Mouse (Mus musculus) yolk sac, embryonic 10.5 days (tissue): ENCODE results near the gene Zmym2.

Experiments
- DNase-seq: peaks from one replicate; pipeline ENCODE4 v3.0.0-alpha.2; 2017; ENCODE audit warnings: low spot score

Zmym2 gene

DNA sequence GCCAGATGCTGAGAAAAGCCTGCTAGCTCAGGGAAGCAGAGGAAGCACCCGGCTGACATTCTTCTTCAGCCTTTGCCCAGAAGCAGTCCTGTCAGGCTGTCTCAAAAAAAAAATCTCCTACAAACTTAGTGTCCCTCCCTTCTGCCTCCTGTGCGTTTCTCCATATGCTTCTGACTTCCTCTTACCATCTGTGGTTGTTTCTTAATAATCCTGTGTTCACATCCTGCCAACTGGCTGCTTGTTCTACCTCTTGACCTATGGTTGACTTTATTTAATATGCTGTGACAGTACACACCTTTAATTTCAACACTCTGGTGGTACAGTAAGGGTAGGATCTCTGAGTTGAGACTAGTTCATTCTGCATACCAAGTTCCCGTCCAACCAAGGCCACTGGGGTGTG is 32.1 kb downstream of the Zmym2 start:
- no peak for DNase-seq

DNA sequence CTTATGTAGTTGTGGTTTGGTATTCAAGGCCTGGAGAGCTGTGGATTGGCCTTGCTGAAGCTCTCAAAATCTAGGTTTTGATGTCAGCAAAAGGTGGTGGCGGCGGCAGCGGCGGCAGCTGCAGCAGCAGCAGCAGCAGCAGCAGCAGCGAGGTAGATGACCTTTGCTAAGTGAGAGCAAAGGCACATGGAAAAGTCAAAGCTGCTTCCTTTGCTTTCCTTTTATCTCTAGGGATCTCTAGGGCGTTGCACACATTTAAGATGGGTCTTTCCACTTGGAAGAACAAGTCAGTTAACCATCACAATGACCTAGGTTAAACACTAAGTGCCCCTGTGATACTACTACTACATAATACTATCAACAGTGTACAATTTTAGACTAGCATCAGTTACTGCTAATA is 49.0 kb downstream of the Zmym2 start:
- DNase-seq = peak; percentile 5

GRCm38 (mm10) chr14:56939903-56940302 is 53.5 kb downstream of the Zmym2 start:
- no peak for DNase-seq

DNA sequence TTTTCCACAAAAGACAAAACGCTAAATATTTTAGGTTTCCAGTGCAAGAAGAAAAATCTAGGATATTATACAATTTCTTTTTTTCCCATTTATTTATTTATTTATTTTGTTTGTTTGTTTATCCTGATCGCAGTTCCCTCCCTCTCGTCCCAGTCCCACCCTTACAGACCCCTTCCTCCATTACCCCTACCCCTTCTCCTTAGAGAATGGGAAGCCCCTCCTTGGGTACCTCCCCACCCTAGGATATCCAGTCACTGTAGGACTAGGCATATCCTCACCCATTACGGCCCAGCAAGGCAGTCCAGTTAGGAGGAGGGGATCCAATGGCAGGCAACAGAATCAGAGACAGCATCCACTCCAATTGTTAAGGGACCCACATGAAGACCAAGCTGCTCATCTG is 66.5 kb downstream of the Zmym2 start:
- no peak for DNase-seq

- no peak for DNase-seq
These were observed 67.9 kb downstream of the Zmym2 start for GRCm38 (mm10) chr14:56954393-56954792.

DNA sequence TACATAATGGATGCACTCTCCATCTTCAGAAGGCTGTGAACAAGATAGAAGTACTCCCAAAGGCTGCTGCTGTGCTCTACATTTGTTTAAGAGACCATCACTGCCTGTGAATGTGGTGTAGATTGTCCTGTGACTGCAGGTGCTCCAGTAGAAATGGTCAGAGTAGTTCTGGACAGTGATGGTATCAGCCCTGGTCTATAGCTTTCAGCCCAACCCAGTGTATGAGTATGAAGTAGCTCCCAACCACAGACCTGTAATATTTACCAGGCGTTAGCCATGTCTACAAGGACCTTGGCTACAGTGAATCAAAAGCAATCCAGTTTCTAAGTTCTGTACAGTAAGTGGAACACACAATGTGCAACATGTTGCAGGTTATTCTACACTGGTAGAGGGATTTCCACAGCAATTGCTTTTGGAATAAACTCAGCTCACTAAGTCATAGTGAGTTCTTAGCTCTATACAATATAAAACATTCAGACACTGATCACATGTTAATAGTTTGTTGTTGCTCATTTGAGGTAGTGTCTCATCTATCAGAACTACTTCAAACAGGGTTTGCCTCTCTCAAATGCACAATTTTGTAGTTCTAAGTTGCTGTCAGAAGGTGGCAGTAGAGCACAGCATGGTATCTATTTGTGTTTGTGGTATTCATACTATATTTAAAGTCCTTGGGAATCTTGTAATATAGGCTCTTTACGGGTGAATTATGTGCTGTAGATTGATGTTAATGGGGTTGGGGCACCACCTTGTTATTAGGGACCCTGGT is 77.7 kb downstream of the Zmym2 start:
- DNase-seq = peak; percentile 18

GRCm38 (mm10) chr14:56969653-56970052 is 83.2 kb downstream of the Zmym2 start:
- DNase-seq = no peak

DNA sequence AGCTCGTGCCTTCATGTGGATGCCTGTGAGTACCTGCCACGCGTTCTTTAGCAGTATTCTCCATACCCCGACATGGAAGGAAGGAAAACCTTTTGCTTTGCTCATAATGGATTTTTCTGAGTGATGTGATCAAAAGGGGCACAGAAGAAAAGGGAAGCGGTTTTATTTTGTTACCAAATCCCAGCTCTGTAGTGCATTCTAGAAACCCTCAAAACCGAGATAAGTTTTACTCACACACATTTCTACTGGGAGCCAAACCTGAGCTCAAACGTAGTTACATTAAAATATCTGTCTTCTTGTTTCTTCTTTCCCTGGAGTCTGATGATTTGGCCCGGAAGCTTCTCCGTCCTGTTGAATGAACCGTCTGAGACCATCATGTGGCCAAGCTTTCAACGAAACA is 83.7 kb downstream of the Zmym2 start:
- DNase-seq = no peak

DNA sequence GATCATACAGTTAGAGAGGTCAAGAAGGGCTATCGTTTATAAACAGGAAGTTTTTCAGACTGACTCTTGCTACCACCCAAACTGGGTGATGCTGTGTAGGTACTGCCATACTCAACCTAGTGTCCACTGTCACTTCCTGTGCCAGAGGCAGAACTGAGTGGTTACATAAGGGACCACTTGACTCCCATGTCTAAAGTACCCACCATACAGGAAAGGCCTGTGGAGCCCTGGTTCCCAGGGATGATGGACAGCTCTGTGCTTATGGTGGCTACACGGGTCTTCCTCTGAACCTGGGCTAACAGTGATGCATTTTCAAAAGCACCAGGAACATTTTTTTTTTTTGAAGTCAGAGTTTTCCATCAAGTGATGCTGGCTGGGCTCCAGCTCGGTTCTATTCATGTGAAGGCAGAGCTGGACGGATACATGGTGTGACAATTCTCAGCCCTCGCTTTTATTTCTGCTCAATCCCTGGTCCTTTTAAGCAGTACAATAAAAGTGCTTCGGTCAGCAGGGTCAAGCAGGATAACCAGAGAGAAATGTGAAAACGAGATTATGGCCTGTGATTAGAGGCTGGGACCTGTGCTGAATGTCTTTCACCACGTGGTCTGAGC is 91.7 kb downstream of the Zmym2 start:
- no peak for DNase-seq

GRCm38 (mm10) chr14:56988621-56989020 is 102.2 kb downstream of the Zmym2 start:
- DNase-seq = no peak
